Mouse (Mus musculus) layer of hippocampus, postnatal 25 days (tissue): ENCODE measurements around the gene Ankrd44. TPM values are rescaled to one million over a fixed set of nuclear protein-coding genes. Genes with fewer than 3 reads are reported as not detected.

Source experiments
- DNase-seq, 2 experiments: peaks; one replicate each; pipeline ENCODE4 v3.0.0; 2022; ENCODE audit warnings: mixed read lengths in 2 of 2, low spot score in 1 of 2; ENCODE audit errors: extremely low spot score in 1 of 2
- total RNA-seq, 2 experiments: library from RNA; stranded (reverse); gene quantifications; 2 replicates each; pipeline ENCODE4 v1.2.3; 2021

Ankrd44 gene
- total RNA-seq, 2 experiments from 2014 or later: 17.1 to 17.3 TPM

DNA sequence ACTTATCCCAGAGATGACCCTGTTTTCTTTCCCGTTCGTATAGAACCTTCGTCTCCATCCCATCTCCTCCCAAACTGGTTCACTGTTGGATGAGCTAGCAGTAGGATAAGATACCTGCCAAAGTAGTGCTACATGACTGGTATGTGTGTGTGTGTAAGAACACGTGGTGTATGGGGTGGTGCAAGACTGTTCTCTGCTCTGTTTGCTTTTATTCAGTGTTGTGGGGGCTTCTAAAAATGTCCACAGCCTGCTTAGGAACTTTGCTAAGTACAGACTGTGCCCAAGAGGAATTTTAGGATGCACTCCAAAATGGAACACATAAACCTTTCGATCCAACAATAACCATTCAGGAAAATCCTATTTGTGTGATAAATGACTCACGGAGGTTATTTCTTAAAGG, 209.3 kb downstream of the Ankrd44 start:
- DNase-seq: no peak

DNA sequence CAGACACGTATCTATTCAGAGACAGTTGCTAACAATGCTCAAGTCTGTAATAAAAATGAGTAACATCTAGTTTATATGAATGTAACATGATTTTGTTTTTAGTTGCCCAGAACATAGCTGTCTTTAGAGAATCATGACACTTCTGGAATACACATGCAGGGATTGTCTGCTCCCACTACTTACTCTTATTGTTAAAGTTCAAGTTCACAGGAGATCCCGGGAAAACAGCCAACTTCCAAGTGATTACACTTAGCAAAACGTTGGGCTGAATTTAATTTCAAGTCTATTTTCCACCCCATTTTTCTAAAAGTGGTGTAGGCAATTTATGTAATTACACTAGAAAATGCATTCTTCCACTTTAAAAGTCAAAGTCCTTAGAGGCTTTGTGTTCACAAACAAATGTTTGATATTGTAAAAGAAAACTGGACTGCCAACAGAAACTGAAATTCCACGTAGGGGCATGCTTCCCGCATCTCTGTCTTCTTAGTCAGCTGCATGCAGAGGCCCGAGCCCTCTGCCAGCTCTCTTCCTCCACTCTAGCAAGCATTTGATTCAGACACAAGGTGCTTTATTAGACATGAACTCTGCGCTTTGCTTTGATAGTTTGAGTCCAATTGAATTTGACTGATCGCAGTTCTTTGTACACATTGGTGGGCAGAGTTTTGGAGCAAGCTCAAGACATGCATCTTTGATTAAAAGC, 211.0 kb downstream of the Ankrd44 start:
- no peak for DNase-seq

DNA sequence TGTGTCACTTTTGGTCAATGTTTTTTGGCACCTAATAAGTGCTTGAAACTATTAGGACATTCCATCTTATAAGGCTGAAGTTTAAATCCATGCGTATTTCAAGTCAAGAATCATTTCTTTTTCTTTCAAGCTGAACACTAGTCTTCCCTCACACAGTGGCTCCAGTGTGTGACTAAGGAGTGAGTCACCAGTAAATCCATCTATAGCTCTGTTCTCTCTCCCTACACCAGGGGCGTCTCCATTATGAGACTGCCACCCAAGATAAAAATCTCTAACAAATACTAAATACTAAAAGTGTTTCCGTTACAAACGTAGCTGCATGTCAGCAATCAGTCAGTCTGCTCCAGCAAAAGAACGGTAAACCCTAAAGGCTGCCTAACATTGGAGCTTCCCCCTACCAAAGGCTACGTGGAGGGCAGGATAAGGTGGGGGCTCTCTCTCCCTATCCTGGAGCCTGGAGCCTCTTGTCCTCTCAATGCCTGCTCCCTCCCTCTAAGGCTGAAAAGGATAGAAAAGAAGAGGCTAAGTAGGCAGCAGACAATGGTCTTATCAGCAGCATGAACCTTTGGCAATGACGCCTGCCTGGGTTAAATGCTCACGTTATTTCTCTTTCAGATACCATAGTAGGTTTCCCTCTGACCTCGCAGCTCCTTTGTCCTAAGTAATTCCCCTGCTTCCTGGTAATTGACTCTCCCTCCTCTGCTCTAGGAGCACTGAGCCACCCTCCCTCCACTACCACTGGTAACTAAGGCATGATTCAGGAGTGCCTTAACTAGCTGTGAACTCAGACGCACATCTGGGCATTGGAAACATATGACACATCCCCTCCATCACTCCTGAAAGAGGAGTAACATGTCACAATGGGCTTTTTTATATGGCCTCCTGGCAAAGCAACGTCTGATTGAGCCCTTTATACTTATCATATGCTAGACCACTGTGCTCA, 212.7 kb downstream of the Ankrd44 start:
- no peak for DNase-seq

DNA sequence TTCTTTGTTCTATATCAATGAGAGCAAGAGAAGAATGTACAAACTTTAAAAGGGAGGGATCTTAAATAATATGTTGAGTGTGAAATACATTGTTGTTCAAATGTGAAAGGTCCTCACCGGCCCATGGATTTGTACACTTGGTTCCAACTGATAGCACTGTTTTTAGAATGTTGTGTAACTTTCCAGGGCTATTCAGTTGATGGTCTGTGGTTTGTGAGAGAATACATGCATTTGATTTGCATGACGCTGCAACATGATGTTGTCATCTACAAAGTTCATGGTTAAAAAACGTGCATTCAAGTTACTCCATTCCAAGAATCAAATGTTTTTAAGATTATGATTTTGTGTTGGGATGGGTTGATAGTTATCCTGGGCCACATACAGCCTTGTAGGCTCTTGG, 214.6 kb downstream of the Ankrd44 start:
- DNase-seq: no peak

DNA sequence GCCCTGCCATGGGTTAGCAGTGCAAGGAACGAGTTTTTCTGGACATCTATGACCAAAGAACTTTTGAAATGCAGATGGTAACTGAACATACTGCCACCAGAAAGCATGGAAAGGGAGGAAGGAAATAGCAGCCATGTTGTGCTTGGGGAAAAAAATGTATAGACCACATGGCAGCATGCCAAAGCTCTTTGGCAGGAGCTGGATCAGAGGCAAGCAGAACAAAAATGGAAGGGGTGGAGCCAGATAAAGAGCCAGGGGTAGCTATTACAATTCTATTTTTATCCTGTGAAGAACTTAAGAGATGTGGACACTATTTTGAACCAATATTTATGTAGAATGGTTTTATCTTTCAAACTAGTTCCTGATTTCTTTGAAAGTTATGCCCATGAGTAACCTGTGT, 215.6 kb downstream of the Ankrd44 start:
- no peak for DNase-seq

DNA sequence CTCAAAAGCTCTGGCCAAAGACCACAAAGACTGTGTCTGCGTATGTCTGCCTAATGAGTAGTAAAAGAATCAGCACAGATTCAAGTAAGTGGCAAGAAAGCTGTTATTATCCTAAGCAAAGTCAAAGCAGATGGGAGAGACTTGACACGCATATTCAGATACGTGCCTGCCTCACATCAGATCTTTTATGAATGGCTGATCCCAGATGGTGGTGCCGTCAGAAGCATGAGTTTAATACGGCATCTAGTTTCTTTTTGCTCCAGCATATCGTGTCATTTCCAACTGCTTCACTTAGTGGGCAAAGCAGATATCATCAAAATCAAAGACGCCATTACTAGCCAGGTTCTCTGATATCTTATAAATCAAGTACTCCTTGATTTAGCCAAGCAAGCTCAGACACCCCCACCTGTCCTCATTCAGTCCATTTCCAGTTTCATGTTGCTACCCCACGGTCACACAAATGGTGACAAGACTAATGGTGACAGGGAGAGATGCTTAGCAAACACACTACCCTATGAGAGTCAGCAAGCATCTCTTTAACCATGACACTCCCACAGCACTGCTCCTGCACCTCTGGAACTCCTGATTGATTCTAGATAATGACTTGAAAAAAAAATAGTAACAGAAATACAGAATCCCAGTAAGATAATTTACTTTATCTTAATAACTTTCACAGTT, 218.2 kb downstream of the Ankrd44 start:
- DNase-seq: no peak

DNA sequence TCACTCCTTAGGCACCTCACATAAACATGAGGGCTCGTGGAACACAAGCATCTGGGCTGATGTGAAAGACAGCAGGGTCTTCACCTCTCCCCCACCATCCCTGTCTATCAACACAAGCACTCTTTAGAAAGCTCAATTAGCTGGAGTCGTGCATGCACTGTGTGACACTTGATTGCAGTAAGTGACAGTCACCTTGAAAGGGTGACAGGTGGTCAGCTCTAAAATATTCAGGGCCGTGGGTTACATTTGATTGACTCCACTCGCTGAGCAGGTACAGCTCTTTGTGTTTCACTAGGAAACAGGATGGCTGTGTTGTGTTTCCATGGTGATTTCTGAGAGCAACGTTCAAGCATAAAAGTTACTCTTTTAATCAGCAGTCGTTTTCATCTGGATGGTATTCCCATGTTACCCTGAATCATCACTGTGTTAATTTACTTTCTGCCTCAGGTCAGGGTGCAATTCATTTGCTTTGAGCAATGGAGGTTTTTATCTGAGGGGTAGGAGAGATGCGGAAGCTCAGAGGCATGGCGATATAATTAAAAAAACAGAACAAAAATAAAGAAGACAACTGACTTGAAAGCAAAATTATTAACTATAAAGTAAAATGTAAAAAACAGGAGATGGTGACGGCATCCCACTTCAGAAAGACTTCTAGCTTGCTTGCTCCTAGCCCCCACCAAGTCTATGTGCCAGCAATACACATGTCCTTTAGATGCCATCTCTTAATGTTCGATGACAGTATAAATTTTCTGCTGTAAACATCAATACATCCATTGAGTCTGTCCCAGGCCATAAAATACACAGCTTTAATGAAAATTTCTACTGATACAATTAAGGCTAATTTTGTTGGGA, 218.9 kb downstream of the Ankrd44 start:
- DNase-seq: no peak

DNA sequence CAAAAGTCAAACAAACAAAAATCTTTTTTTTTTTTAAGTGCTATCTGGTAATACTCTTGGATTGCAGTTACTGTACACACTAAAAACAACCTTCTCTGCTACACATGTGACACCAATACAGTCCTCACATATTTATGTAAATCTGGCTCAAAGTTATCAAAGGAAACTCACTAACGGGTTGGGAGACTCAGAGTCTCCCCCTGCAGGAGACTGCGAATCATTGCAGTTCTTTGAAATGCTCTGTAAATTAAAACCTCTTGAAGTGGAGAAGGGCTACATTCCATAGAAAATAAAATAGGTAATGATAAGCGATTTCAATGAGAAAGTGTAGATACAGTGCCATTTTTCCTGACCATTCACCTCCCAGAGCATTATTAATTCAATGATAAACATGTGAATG, 219.6 kb downstream of the Ankrd44 start:
- no peak for DNase-seq

DNA sequence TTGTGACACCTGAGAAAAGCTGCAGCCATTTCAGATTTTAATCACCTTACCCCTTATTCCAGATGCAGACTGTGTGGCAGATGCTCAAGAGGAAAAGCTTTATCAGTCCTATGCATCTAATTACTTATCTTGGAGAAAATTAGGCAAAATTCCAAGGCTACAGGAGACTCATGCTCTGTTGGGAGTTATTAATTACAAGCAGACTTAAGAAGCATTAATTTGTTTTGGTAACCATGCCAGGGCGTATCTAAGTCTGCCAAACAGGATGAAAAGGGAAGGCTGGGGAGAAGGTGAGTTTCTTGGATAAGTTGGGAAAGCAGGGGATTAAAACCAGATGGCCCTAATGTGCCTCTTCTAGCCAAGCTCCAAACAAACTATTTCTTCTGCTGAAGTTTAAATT, 222.7 kb downstream of the Ankrd44 start:
- no peak for DNase-seq

DNA sequence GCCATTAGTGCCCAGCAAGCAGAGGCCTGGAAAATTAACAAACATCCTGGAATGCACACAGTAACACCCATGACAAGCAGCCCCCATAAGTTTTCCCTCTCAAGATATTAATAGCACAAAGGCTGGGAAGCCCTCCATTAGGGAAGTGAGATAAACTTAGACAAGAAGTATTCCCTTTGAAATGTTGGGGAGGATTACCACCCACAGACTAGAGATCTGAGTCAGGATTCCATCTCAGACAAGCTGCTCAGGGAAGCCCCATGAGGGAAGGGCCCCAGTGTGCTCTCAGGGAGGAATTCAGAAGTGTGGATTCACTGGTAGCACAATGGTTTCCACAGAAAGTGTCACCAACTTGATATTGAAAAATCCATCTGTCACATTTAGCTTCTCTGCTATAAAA, 223.3 kb downstream of the Ankrd44 start:
- DNase-seq: no peak

DNA sequence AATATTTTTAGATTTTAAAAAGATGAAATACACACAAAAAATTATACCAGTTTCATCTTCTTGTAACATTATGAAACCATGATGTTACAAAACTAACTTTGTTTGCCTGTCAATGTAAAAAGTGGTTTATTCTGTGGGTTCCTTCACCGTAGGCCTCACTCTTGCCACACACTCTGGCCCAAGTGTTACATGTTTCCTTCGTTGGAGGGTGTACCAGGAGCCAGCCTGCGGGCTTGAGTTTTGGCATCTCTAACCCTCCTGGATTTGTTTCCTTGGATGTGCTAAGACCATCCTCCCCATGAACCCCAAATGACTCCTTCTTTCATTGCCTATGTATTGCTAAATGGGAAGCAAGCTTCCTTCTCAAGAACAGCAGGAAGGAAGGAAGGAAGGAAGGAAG, 230.8 kb downstream of the Ankrd44 start:
- DNase-seq: no peak

DNA sequence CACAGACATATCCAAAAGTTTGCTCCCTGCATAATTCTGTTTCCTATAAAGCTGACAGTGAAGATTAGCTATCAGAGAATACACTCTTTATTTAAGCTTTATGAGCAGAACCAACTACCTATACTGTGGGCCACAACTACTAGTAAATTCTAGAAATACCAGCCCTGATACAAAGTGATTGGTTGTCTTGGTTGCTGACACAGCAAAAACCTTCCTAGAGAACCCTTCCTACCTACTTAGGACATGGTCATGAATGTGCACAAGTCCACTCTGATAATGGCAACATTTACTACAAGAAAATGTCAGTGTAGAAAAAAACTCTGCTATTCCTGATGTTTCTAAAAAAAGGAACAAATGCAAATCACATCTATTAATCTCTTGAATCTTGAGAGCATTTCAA, 234.4 kb downstream of the Ankrd44 start:
- DNase-seq: no peak

DNA sequence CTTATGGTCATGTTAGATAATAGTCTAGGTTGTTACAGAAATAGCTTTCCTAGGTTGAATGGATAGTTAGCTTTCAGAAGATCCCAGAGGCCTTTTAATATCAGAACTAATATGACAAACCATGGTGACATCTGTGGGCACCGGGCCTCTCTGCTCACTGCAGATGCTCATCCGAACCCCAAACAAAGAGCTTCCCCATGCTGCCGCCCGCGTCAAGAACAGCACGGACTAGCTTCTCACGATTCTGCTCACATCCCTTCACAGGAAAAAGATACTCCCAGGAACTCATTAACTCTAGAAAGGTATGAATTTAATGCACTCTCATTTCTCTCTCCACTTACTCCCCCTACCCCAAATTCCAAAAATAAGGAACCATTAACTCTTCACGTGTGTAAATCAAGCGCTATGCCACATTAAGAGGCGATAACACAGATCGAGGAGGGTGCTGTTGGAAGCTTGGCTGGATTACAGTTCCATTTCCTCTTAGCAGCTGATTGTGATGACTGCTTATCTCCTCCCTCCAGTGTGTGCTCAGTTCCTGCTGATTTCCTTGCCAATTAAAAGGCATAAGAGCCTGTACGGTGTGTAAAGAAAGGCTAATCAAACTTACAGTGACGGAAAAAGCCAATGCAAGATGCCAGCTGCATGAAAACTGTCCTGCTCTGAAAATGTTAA, 235.8 kb downstream of the Ankrd44 start:
- no peak for DNase-seq

DNA sequence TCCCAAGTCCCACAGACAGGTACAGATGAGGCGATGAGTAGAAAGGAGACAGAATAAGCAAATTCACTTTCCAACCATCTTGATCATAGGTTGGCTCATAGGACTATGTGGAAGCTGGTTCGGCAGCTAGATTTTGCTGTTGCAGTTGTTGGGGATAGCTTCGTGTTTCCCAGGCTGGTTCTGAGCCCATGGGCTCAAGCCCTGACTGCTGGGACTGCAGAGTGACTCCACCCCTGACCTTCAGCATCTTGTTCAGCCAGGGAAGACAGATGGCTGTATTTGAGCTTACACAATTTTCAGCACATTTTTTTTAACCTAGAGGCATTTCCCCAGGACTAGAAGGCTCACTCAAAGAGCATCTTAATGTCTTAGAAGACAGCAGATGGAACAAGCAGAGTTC, 237.7 kb downstream of the Ankrd44 start:
- no peak for DNase-seq

DNA sequence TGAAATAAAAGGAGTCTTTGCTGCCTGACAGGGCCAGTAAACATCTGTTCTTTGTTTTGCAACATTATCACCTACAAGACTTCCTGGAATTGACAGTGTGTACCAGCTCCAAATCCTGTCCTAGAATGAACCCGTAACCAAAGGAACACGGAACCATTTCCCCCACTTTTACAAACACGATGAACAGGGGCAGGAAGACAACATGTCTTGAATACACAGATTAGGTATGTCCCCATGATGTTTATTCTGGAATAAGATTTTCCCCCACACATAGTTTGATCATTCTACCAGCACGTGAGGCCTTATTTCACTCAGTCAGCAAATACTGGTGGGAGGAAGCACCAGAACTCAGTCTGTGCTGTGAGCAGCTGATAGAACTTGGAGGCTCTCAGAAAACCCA, 241.9 kb downstream of the Ankrd44 start:
- no peak for DNase-seq

DNA sequence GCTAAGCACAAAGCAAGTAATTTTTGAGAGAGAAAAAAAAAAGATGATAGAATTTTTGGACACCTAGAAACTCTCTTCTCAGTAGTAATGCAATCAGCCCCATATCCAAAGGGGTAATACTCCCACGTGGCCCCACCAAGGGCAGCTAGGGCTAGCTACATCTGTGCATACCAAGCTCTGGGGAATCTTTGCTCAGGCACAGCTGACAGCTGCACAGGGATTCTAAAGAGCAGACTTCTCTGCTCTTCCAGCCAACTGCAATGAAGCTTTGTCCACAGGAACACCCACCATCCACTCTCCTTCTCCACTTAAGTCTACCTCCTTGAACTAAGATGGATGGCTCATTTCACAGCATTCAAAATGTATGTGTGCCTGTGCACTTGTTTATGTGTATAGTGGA, 246.6 kb downstream of the Ankrd44 start:
- DNase-seq: no peak

DNA sequence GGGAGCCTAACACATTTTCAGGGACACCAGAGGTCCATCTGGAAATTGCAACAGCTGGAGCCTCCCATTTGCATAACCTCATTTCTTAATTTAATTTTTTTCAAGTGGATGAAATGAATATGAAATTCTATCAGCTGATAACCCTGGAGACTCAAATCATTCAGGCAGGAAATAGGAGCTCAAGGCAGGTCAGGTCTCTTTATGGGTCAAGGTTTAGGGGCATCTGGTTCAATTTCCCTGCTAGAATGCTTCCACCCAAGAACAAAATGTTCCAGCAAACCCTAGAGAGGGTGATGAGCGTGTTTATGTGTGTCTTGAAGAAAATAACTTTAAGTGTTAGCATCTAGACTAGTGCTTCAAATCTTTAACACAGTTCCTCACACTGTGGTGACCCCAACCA, 248.2 kb downstream of the Ankrd44 start:
- DNase-seq: no peak

DNA sequence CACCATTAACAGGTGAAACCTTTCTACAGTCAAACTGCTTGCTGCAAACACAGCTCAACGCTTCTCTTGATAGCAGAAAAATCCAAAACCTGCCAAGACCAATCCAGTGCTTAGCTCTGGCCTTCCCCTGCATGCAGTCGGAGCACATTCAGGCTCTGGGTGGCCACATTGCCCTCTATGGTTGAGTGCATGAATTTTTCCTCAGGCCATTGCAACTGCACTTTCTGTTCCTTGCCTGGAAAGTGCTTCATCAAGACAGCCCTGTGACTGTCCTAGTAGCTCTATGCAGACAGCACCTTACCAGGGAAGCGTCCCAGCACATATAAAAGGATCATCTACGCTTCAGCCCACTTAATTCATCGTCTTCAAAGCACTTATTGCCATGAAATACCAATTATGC, 250.7 kb downstream of the Ankrd44 start:
- no peak for DNase-seq

DNA sequence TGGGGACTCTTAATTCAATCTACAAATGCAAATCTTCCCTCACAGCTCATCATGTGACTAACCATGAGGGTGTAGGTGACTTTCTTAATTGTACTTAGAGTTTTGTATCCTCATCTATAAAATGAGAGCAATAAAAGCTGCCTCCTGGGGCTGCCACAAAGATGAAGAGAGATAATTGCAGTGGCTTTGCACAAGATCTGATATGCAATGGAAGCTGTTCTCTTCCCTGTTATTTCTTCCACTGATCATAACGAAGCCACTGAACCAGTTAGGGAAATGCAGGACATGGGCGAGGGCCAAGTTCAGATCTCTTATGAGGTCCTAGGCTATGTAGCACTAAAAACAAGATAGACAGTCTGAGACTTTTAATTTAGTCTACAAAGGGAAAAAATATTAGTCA, 258.2 kb downstream of the Ankrd44 start:
- DNase-seq: no peak
